Mouse (Mus musculus) midbrain, embryonic 14.5 days (tissue): ENCODE results near the gene Gm42715. TPM values are rescaled to one million over a fixed set of nuclear protein-coding genes. Genes with fewer than 3 reads are reported as not detected.
A peak's percentile ranks its signal among the peaks of the same experiment; 100 is the strongest.

ENCODE experiments used
- ATAC-seq: fragments of 200-750 bp; cut with Nextera tagmentation; 2 replicates; pipeline ENCODE4 v1.8.0; 2017; ENCODE audit warnings: moderate number of reproducible peaks, moderate library complexity; ENCODE audit not compliant: low FRiP score, low TSS enrichment
- DNase-seq: peaks from one replicate; pipeline ENCODE4 v3.0.0-alpha.2; 2015
- H3K27ac ChIP-seq: fragments of 300-500 bp; sonication (generic); replicated peaks from 2 replicates; pipeline ENCODE4 v1.5.1; 2014; ENCODE audit warnings: mild to moderate bottlenecking, low read depth, low read length, moderate library complexity
- H3K27me3 ChIP-seq: fragments of 300-500 bp; sonication (generic); 2 replicates; pipeline ENCODE4 v1.6.1; 2014; ENCODE audit warnings: low read length, control low read depth, mixed read lengths; ENCODE audit not compliant: control insufficient read depth, insufficient read depth
- H3K36me3 ChIP-seq: fragments of 300-500 bp; sonication (generic); 2 replicates; pipeline ENCODE4 v1.6.1; 2014; ENCODE audit warnings: low read length, control low read depth; ENCODE audit not compliant: control insufficient read depth, insufficient read depth
- H3K4me1 ChIP-seq: fragments of 300-500 bp; sonication (generic); 2 replicates; pipeline ENCODE4 v1.6.1; 2014; ENCODE audit warnings: mild to moderate bottlenecking, antibody characterized with exemption, low read length, control low read depth; ENCODE audit not compliant: control insufficient read depth, insufficient read depth
- H3K4me2 ChIP-seq: fragments of 300-500 bp; sonication (generic); 2 replicates; pipeline ENCODE4 v1.6.1; 2014; ENCODE audit warnings: mild to moderate bottlenecking, low read length, moderate library complexity
- H3K4me3 ChIP-seq: fragments of 300-500 bp; sonication (generic); replicated peaks from 2 replicates; pipeline ENCODE4 v1.5.1; 2014; ENCODE audit warnings: low read depth, low read length
- H3K9ac ChIP-seq: fragments of 300-500 bp; sonication (generic); replicated peaks from 2 replicates; pipeline ENCODE4 v1.6.1; 2014; ENCODE audit warnings: mild to moderate bottlenecking, low read length, moderate library complexity
- H3K9me3 ChIP-seq: fragments of 300-500 bp; sonication (generic); 2 replicates; pipeline ENCODE4 v1.6.1; 2016; ENCODE audit warnings: low read length, control low read depth, mixed read lengths; ENCODE audit not compliant: control insufficient read depth
- WGBS: fragments of 180-500 bp; shearing (Covaris S2); extraction: QIAGEN DNeasy Blood & Tissue Kit; methylation state at CpG from one replicate; pipeline ENCODE4 v1.1.7; 2014; 5-methylcytosine and 5-hydroxymethylcytosine counted together
- microRNA-seq: library from miRNA; unstranded; fragments of <30 nt; microRNA quantifications from one replicate; pipeline ENCODE4, GENCODE M21; 2016
- polyA plus RNA-seq: library from polyadenylated mRNA; unstranded; fragments of >200 nt; fragmentation: Nextera tagmentation; extraction: Ambion mirVana; gene quantifications from 2 replicates; pipeline ENCODE4 v1.2.1, GENCODE M21; 2014

Gm42715 gene
- polyA plus RNA-seq, 1 experiment from 2014 or later = 20.8 TPM

GRCm38 (mm10) chr7:127614891-127615843 is 95.8 kb downstream of the Gm42715 start, which contains the start of gene Zfp629:
Gene Zfp629, minus strand, starts transcription at chr7:127615797.
- H3K4me3 ChIP-seq = peak within 1 kb of the TSS; percentile 100
- peaks cover 28% of the 10 kb centered on the region for H3K36me3 ChIP-seq
- no peaks in the 10 kb centered on the region for H3K27me3 ChIP-seq
- peak within 1 kb of the TSS; percentile 94 for H3K9ac ChIP-seq
- whole genome bisulfite sequencing = under 1% methylated on average over 48 of the region's 50 CpGs
- peak within 1 kb of the TSS; percentile 93 for H3K27ac ChIP-seq
- ATAC-seq = peak; percentile 84
- H3K4me2 ChIP-seq = peak within 1 kb of the TSS; percentile 87
- H3K4me1 ChIP-seq = peaks cover 19% of the 10 kb centered on the region
- H3K9me3 ChIP-seq = no peaks in the 10 kb centered on the region
- DNase-seq = peak; percentile 95

GRCm38 (mm10) chr7:127616336-127616735 is 97.0 kb downstream of the Gm42715 start:
- peak overlapping the region; percentile 100 for H3K4me3 ChIP-seq
- H3K36me3 ChIP-seq = peaks cover 16% of the 10 kb centered on the region
- WGBS = 58% methylated on average over 1 of the region's 1 CpGs
- no peak overlapping the region for H3K27ac ChIP-seq
- ATAC-seq = no peak
- DNase-seq = no peak
- H3K9me3 ChIP-seq = no peaks in the 10 kb centered on the region
- H3K9ac ChIP-seq = no peak overlapping the region; the same call in 1 of the 2 replicates
- H3K4me2 ChIP-seq = peak overlapping the region; percentile 87
- no peaks in the 10 kb centered on the region for H3K27me3 ChIP-seq
- H3K4me1 ChIP-seq = peaks cover 19% of the 10 kb centered on the region

Small RNAs within 50 kb of the gene (microRNA-seq; reads per million reads assigned to microRNA genes)
- gene Gm47278 (not detected), gene Mir7060 (1.0 reads per million)

Other genes with a start within 250 kb of the Gm42715 start
- 77.6 and 78.4 TPM in 2 replicates for gene Sephs2, start 245.5 kb upstream of the Gm42715 start, polyA plus RNA-seq
- 0.22 and 0.39 TPM in 2 replicates for gene Itgal, start 223.3 kb upstream of the Gm42715 start, polyA plus RNA-seq
- gene Zfp768, start 174.0 kb upstream of the Gm42715 start, polyA plus RNA-seq = 5.1 and 12.9 TPM in 2 replicates
- gene Zfp747, start 143.5 kb upstream of the Gm42715 start, polyA plus RNA-seq = 7.0 and 7.7 TPM in 2 replicates
- gene 9130019O22Rik, start 132.4 kb upstream of the Gm42715 start, polyA plus RNA-seq = 5.3 and 6.9 TPM in 2 replicates
- 5.5 and 6.2 TPM in 2 replicates for gene E430018J23Rik, start 126.0 kb upstream of the Gm42715 start, polyA plus RNA-seq
- gene Zfp764, start 112.8 kb upstream of the Gm42715 start, polyA plus RNA-seq = 4.6 and 5.7 TPM in 2 replicates
- 31.9 and 33.9 TPM in 2 replicates for gene Zfp688, start 97.5 kb upstream of the Gm42715 start, polyA plus RNA-seq
- 16.1 and 16.6 TPM in 2 replicates for gene Zfp689, start 70.4 kb upstream of the Gm42715 start, polyA plus RNA-seq
- 41.8 and 44.3 TPM in 2 replicates for gene Prr14, start 60.0 kb upstream of the Gm42715 start, polyA plus RNA-seq
- gene Fbrs, start 40.4 kb upstream of the Gm42715 start, polyA plus RNA-seq = 14.9 and 17.8 TPM in 2 replicates
- 46.1 and 64.3 TPM in 2 replicates for gene Srcap, start 7.6 kb upstream of the Gm42715 start, polyA plus RNA-seq
- gene Tmem265, start 41.8 kb downstream of the Gm42715 start, polyA plus RNA-seq = 5.1 and 14.5 TPM in 2 replicates
- gene Phkg2, start 53.8 kb downstream of the Gm42715 start, polyA plus RNA-seq = 54.8 and 61.6 TPM in 2 replicates
- gene Ccdc189, start 69.0 kb downstream of the Gm42715 start, polyA plus RNA-seq = 9.0 and 12.8 TPM in 2 replicates
- gene Rnf40, start 69.2 kb downstream of the Gm42715 start, polyA plus RNA-seq = 40.7 and 45.0 TPM in 2 replicates
- gene Zfp629, start 96.2 kb downstream of the Gm42715 start, polyA plus RNA-seq = 22.4 and 31.6 TPM in 2 replicates
- gene Bcl7c, start 189.3 kb downstream of the Gm42715 start, polyA plus RNA-seq = 47.2 and 54.0 TPM in 2 replicates
- gene Ctf1, start 193.2 kb downstream of the Gm42715 start, polyA plus RNA-seq = 3.5 and 4.3 TPM in 2 replicates
- gene Ctf2, start 212.6 kb downstream of the Gm42715 start, polyA plus RNA-seq = 0.12 and 0.16 TPM in 2 replicates
- 7.4 and 15.2 TPM in 2 replicates for gene Fbxl19, start 225.0 kb downstream of the Gm42715 start, polyA plus RNA-seq